Mouse (Mus musculus): ENCODE measurements around the gene Arhgap31. TPM values are rescaled to one million over a fixed set of nuclear protein-coding genes. Genes with fewer than 3 reads are reported as not detected.

Arhgap31 gene
- polyA plus RNA-seq, 1 experiment from 2014 or later = 9.8 TPM

GRCm38 (mm10) chr16:38587572-38587971 is 125.5 kb downstream of the Arhgap31 start:
- Histone ChIP-seq H3K36me3 (peaks cover 46% of the 10 kb centered on the region), H3K4me1 (no peaks in the 10 kb centered on the region), H3K27me3 (replicated peaks) (no peaks in the 10 kb centered on the region), H3K9me3 (no peaks in the 10 kb centered on the region), H3K4me3 (replicated peaks) (no peak overlapping the region), H3K9ac (no peak overlapping the region), H3K27ac (no peak overlapping the region), H3K4me2 (no peak overlapping the region)
- WGBS = 93% methylated on average over 4 of the region's 4 CpGs
- ATAC-seq (ENCODE audit: insufficient read depth, low FRiP score, low read depth) = no peak

GRCm38 (mm10) chr16:38587163-38587562 is 125.9 kb downstream of the Arhgap31 start:
- Histone ChIP-seq H3K9ac (no peak overlapping the region), H3K36me3 (peaks cover 49% of the 10 kb centered on the region), H3K4me3 (replicated peaks) (no peak overlapping the region), H3K27ac (no peak overlapping the region), H3K4me1 (no peaks in the 10 kb centered on the region), H3K4me2 (no peak overlapping the region), H3K9me3 (no peaks in the 10 kb centered on the region), H3K27me3 (replicated peaks) (no peaks in the 10 kb centered on the region)
- 96% methylated on average over 5 of the region's 5 CpGs for WGBS
- no peak for ATAC-seq (ENCODE audit: insufficient read depth, low FRiP score, low read depth)

- H3K27ac ChIP-seq = no peak overlapping the region
- H3K4me1 ChIP-seq = no peaks in the 10 kb centered on the region
- H3K9ac ChIP-seq = no peak overlapping the region
- no peak overlapping the region for H3K4me3 ChIP-seq (replicated peaks)
- H3K27me3 ChIP-seq (replicated peaks) = no peaks in the 10 kb centered on the region
- no peaks in the 10 kb centered on the region for H3K9me3 ChIP-seq
- 87% methylated on average over 5 of the region's 5 CpGs for WGBS
- ATAC-seq (ENCODE audit: insufficient read depth, low FRiP score, low read depth) = no peak
- H3K4me2 ChIP-seq = no peak overlapping the region
- H3K36me3 ChIP-seq = peaks cover 47% of the 10 kb centered on the region
These were observed 127.9 kb downstream of the Arhgap31 start for GRCm38 (mm10) chr16:38585186-38585585.

GRCm38 (mm10) chr16:38584761-38585160 is 128.3 kb downstream of the Arhgap31 start:
- H3K36me3 ChIP-seq = peaks cover 47% of the 10 kb centered on the region
- H3K27ac ChIP-seq = no peak overlapping the region
- WGBS = 84% methylated on average over 7 of the region's 7 CpGs
- no peak overlapping the region for H3K4me2 ChIP-seq
- no peak overlapping the region for H3K4me3 ChIP-seq (replicated peaks)
- H3K9ac ChIP-seq = no peak overlapping the region
- H3K27me3 ChIP-seq (replicated peaks) = no peaks in the 10 kb centered on the region
- H3K4me1 ChIP-seq = no peaks in the 10 kb centered on the region
- ATAC-seq (ENCODE audit: insufficient read depth, low FRiP score, low read depth) = no peak
- no peaks in the 10 kb centered on the region for H3K9me3 ChIP-seq

GRCm38 (mm10) chr16:38571481-38571880 is 141.6 kb downstream of the Arhgap31 start:
- H3K4me1 ChIP-seq = no peaks in the 10 kb centered on the region
- H3K9ac ChIP-seq = no peak overlapping the region
- ATAC-seq (ENCODE audit: insufficient read depth, low FRiP score, low read depth) = no peak
- WGBS = 99% methylated on average over 3 of the region's 3 CpGs
- H3K4me3 ChIP-seq (replicated peaks) = no peak overlapping the region
- H3K27me3 ChIP-seq (replicated peaks) = no peaks in the 10 kb centered on the region
- H3K36me3 ChIP-seq = peaks cover 41% of the 10 kb centered on the region; the same call in 1 of the 2 replicates
- H3K9me3 ChIP-seq = no peaks in the 10 kb centered on the region
- no peak overlapping the region for H3K27ac ChIP-seq
- H3K4me2 ChIP-seq = no peak overlapping the region

GRCm38 (mm10) chr16:38568192-38568591 is 144.9 kb downstream of the Arhgap31 start:
- no peaks in the 10 kb centered on the region for H3K4me1 ChIP-seq
- WGBS = 94% methylated on average over 5 of the region's 5 CpGs
- H3K9ac ChIP-seq = no peak overlapping the region
- H3K9me3 ChIP-seq = no peaks in the 10 kb centered on the region
- H3K27me3 ChIP-seq (replicated peaks) = no peaks in the 10 kb centered on the region
- no peak overlapping the region for H3K27ac ChIP-seq
- H3K4me3 ChIP-seq (replicated peaks) = no peak overlapping the region
- H3K4me2 ChIP-seq = no peak overlapping the region
- ATAC-seq (ENCODE audit: insufficient read depth, low FRiP score, low read depth) = no peak
- peaks cover 44% of the 10 kb centered on the region for H3K36me3 ChIP-seq

- peaks cover 24% of the 10 kb centered on the region for H3K36me3 ChIP-seq
- peak overlapping the region; percentile 92; the same call in 1 of the 2 replicates for H3K9ac ChIP-seq
- no peak for ATAC-seq (ENCODE audit: insufficient read depth, low FRiP score, low read depth)
- H3K27ac ChIP-seq = no peak overlapping the region
- H3K4me2 ChIP-seq = peak overlapping the region; percentile 56
- peak overlapping the region; percentile 93 for H3K4me3 ChIP-seq (replicated peaks)
- peaks cover 5% of the 10 kb centered on the region; the same call in 1 of the 2 replicates for H3K27me3 ChIP-seq (replicated peaks)
- WGBS = 28% methylated on average over 10 of the region's 10 CpGs
- H3K4me1 ChIP-seq = no peaks in the 10 kb centered on the region
- no peaks in the 10 kb centered on the region for H3K9me3 ChIP-seq
These were observed 149.6 kb downstream of the Arhgap31 start for GRCm38 (mm10) chr16:38563516-38563915.

GRCm38 (mm10) chr16:38562968-38563327 is 150.1 kb downstream of the Arhgap31 start:
- ATAC-seq (ENCODE audit: insufficient read depth, low FRiP score, low read depth) = no peak
- Histone ChIP-seq H3K27ac (peak overlapping the region; percentile 80), H3K4me2 (peak overlapping the region; percentile 56), H3K27me3 (replicated peaks) (peaks cover 5% of the 10 kb centered on the region; the same call in 1 of the 2 replicates), H3K9me3 (no peaks in the 10 kb centered on the region), H3K4me1 (no peaks in the 10 kb centered on the region), H3K36me3 (peaks cover 18% of the 10 kb centered on the region), H3K9ac (peak overlapping the region; percentile 92), H3K4me3 (replicated peaks) (peak overlapping the region; percentile 93)
- WGBS = under 1% methylated on average over 25 of the region's 25 CpGs

- no peaks in the 10 kb centered on the region for H3K9me3 ChIP-seq
- peak overlapping the region; percentile 93 for H3K4me3 ChIP-seq (replicated peaks)
- ATAC-seq (ENCODE audit: insufficient read depth, low FRiP score, low read depth) = peak; percentile 96
- H3K9ac ChIP-seq = peak overlapping the region; percentile 92
- H3K27me3 ChIP-seq (replicated peaks) = peaks cover 5% of the 10 kb centered on the region; the same call in 1 of the 2 replicates
- no peaks in the 10 kb centered on the region for H3K4me1 ChIP-seq
- H3K36me3 ChIP-seq = peaks cover 16% of the 10 kb centered on the region; the same call in 1 of the 2 replicates
- peak overlapping the region; percentile 56 for H3K4me2 ChIP-seq
- 6% methylated on average over 37 of the region's 37 CpGs for WGBS
- peak overlapping the region; percentile 80 for H3K27ac ChIP-seq
These were observed 150.7 kb downstream of the Arhgap31 start for GRCm38 (mm10) chr16:38562131-38562967.

- Histone ChIP-seq H3K9me3 (no peaks in the 10 kb centered on the region), H3K27ac (no peak within 1 kb of the TSS), H3K9ac (no peak within 1 kb of the TSS), H3K36me3 (no peaks in the 10 kb centered on the region), H3K4me1 (no peaks in the 10 kb centered on the region), H3K27me3 (replicated peaks) (peaks cover 8% of the 10 kb centered on the region; the same call in 1 of the 2 replicates), H3K4me2 (no peak within 1 kb of the TSS), H3K4me3 (replicated peaks) (no peak within 1 kb of the TSS)
- 79% methylated on average over 3 of the region's 3 CpGs for WGBS
- no peak for ATAC-seq (ENCODE audit: insufficient read depth, low FRiP score, low read depth)
These were observed 154.8 kb downstream of the Arhgap31 start, which contains the start of gene Tmem39a for GRCm38 (mm10) chr16:38558221-38558748. Gene Tmem39a (plus strand): TSS chr16:38558698.

- 87% methylated on average over 3 of the region's 3 CpGs for WGBS
- peaks cover 8% of the 10 kb centered on the region; the same call in 1 of the 2 replicates for H3K27me3 ChIP-seq (replicated peaks)
These were observed 157.1 kb downstream of the Arhgap31 start for GRCm38 (mm10) chr16:38555988-38556387.

More at GRCm38 (mm10) chr16:38555988-38556387, 157.1 kb downstream of the Arhgap31 start:
- Histone ChIP-seq H3K4me2 (no peak overlapping the region), H3K9me3 (no peaks in the 10 kb centered on the region), H3K27ac (no peak overlapping the region), H3K9ac (no peak overlapping the region), H3K36me3 (no peaks in the 10 kb centered on the region), H3K4me1 (no peaks in the 10 kb centered on the region), H3K4me3 (replicated peaks) (no peak overlapping the region)
- ATAC-seq (ENCODE audit: insufficient read depth, low FRiP score, low read depth) = no peak
